Mouse (Mus musculus): ENCODE measurements around the gene Ttc29.

Gene Ttc29

GRCm38 (mm10) chr8:78213074-78213473 is at the start of gene Ttc29:
Gene Ttc29, plus strand, starts transcription at chr8:78213297.
- DNase-seq (ENCODE audit: low spot score) = peak; percentile 72

- no peak for DNase-seq (ENCODE audit: low spot score)
Observed at GRCm38 (mm10) chr8:78171351-78171750, 41.7 kb upstream of the Ttc29 start.

DNA sequence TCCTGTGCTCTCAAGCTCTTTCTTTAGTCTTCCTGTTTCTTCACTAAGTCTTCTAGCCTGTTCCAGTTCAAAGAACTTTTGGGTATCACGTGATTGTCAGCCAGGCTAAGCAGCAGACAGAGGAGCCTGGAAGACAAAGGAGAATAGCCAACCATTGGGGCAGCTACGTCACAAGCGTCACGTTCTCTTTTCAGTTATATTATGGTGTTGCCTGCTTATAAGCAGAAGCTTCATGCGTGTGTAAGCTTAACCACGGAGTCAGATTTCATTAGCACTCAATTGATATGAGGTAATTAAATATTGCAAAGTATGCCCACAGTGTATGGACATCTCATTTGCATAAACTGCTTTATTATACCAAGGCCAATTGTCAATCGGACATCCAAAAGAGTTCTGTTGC is 30.4 kb upstream of the Ttc29 start:
- DNase-seq (ENCODE audit: low spot score) = no peak

- no peak for DNase-seq (ENCODE audit: low spot score)
Observed at GRCm38 (mm10) chr8:78183414-78183813, 29.7 kb upstream of the Ttc29 start.

- peak; percentile 5 for DNase-seq (ENCODE audit: low spot score)
Observed at GRCm38 (mm10) chr8:78187087-78187486, 26.0 kb upstream of the Ttc29 start.

- peak; percentile 8 for DNase-seq (ENCODE audit: low spot score)
Observed at GRCm38 (mm10) chr8:78204229-78204628, 8.9 kb upstream of the Ttc29 start.

DNA sequence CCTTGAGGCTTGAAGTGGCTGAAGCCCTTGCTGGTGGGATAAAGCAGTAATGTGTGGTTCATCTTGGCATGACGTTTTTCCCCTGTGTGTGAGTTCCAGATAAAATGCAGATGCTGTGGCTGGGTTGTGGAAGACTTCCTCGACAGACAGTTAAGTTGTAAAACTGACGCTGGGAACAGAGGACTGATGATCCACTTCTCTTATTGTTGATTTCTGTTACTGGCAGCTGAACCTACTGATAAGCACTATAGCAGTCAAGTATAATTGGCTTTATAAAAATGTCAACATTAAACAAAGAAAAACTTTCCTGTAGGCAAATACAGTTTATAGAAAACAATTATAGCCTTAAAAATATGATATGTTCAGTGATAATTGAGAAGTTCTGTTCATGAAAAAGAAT is 2.7 kb upstream of the Ttc29 start:
- no peak for DNase-seq (ENCODE audit: low spot score)

DNA sequence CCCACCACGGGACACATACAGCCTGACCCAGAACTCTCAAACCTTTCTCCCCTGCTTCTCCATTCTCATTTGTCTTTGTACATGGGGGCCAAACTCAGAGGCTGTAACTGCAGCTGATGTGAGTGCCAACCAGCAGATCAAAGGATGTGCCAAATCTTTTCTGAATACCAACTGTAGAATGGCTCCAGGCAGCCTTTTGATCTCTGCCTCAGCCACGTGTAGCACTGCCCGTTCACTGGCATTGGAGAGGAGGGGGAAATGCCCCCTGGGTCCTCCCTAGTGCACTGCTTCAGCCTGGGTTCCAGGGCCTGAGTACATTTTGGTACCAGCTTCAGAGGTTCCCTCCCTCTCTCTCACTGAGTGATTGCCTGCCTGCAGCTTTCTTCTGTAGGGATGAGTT is 1.5 kb downstream of the Ttc29 start:
- no peak for DNase-seq (ENCODE audit: low spot score)

- no peak for DNase-seq (ENCODE audit: low spot score)
Observed at GRCm38 (mm10) chr8:78226087-78226486, 13.0 kb downstream of the Ttc29 start.

DNA sequence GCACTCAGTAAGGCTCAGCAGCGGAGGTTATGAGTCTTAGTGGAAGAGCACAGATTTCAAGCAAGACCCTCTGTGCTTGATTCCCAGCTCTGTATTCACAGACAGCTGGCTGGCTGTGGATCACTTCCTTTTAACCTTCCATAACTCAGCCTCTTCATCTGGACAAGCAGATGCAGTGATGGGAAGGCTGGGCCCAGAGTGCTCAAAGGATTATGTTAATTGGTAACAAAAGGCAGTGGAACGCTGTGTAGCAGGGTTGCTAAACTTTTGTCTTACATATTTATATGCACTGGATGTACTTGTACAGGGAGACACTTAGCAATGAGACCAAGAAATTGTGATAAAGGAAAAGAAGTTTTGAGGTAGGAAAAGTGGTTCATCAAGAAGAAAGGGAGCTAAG is 17.6 kb downstream of the Ttc29 start:
- no peak for DNase-seq (ENCODE audit: low spot score)

- no peak for DNase-seq (ENCODE audit: low spot score)
Observed at GRCm38 (mm10) chr8:78232870-78233707, 20.0 kb downstream of the Ttc29 start.

- DNase-seq (ENCODE audit: low spot score) = no peak
Observed at GRCm38 (mm10) chr8:78233708-78234201, 20.7 kb downstream of the Ttc29 start.

GRCm38 (mm10) chr8:78237972-78238675 is 25.0 kb downstream of the Ttc29 start:
- no peak for DNase-seq (ENCODE audit: low spot score)

DNA sequence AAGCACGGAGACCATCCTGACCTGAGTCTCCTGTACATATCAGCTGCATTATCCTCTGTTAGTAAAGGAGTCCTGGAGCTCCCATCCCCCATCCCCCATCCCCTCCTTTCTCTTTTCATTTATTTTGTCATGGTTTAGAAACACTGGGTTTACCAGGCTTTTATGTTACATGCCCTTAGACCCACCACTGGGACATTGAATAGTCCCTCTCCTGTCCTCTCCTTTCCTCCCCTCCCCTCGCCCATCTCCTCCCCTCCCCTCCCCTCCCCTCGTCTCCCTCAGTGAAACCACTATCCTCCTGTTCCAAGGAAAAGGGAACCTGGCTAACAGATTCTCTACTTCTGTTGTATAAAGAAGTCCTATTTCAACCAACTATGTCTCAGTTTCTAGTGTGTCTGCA is 38.0 kb downstream of the Ttc29 start:
- DNase-seq (ENCODE audit: low spot score) = no peak

DNA sequence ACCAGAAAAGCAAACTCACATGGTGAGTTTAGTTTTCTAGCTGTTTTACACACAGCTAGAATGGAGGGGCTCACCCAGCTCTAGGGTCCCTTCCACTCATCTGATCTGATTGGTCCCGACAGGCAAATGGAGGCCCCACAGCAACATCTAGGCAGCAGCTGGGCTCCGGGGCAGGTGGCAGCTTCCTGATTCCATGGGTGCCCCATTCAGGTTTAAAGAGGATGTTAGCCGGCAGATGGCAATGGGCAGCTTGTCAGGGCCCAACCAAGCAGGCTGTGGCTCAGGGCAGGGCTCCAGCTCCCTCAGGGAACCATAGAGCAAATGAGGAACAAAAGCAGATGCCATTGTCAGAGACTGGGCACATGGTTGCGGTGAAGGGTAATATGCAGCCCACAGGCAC is 41.3 kb downstream of the Ttc29 start:
- no peak for DNase-seq (ENCODE audit: low spot score)

GRCm38 (mm10) chr8:78255011-78255410 is 41.9 kb downstream of the Ttc29 start:
- DNase-seq (ENCODE audit: low spot score) = no peak

DNA sequence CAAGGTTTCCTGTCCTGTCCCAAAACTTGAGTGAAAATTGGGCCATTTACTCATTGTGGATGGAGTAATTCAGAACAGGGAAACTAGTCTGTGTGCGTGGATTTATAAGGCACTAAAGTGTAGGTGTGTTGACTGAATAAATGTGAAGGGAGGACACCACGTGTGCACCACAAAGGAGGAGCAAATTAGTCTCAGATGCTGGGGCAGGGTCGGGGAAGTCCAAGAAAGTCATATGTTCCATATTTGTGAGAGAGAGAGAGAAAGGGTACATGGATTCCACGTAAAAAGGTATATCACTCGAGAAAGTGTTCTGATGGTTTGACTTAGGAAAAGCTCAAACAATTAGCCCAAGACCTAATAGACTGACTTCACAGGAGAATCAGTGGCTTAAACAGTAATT is 52.4 kb downstream of the Ttc29 start:
- no peak for DNase-seq (ENCODE audit: low spot score)

- DNase-seq (ENCODE audit: low spot score) = no peak
Observed at GRCm38 (mm10) chr8:78266231-78266630, 53.1 kb downstream of the Ttc29 start.

DNA sequence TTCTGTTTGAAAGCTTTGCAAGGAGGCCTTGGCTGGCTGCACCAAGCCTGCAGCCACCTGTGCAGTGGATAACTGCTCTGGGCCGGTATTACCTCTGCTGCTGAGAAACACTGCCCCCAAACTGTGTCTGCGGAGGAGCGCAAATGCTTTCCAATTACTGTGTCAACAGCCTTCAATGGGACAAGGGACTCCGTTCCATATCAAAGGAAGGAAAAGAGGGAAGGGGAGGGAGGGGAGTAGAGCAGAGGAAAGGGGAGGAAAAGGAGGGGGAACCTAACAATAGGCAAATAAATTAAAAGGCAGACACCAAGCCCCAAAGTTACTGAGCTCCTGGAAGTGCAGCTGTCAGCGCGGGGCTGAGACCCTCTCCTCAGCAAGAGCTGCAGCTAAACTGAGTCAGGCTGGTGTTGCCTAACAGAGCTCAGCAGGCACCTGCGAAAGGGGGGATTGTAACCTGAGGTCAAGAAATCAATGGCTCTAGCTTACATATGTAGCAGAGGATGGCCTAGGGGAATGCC is 54.9 kb downstream of the Ttc29 start:
- no peak for DNase-seq (ENCODE audit: low spot score)

- no peak for DNase-seq (ENCODE audit: low spot score)
Observed at GRCm38 (mm10) chr8:78269281-78269680, 56.2 kb downstream of the Ttc29 start.

DNA sequence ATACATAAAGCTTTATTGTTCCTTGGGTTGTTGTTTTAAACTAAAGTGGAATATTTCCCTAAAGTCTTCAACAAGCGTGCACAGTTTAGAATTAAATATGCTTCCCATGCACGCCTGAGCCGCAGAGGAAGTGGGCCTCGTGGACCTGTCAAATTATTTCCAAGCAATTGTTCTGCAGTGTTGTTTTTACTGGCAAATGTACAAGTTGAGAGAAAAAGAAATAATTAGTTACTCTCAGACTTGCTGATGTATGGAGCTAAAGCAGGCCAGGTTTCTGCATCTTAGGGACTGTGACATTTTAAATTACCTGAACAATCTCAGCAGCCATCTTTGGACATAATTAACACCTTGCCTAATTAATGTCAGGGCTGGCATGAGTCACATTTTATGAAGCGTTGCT is 58.3 kb downstream of the Ttc29 start:
- DNase-seq (ENCODE audit: low spot score) = no peak

- no peak for DNase-seq (ENCODE audit: low spot score)
Observed at GRCm38 (mm10) chr8:78276120-78276519, 63.0 kb downstream of the Ttc29 start.

DNA sequence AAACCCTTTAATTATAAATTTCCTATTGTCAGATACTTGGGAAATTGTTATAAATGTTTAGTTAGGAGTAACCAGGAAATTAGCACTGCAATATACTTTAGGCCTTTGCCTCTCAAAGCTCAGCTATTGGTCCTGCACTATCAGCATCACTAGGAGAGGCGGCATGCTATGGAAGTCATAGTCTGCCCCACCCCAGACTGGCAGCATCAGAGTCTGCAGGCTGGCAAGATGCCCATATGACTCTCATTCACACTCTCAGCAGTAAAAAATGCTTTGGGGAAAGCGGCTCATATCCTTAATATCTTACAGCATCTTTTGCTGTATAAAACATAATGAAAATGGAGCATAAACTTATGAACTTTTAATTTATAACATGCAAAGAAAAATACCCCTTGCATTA is 64.3 kb downstream of the Ttc29 start:
- no peak for DNase-seq (ENCODE audit: low spot score)
